Mouse (Mus musculus) lung, postnatal 10 days (tissue): Measurements from ENCODE around the gene Krt73.

Experiments
- DNase-seq: peaks from one replicate; pipeline ENCODE4 v3.0.0; 2021

The Krt73 gene

GRCm38 (mm10) chr15:101802296-101802835 lies at the start of gene Krt73:
Gene Krt73 (minus strand): TSS chr15:101802346.
- no peak for DNase-seq

GRCm38 (mm10) chr15:101850694-101851093 lies 48.5 kb upstream of the Krt73 start, which contains the start of gene Krt1:
Gene Krt1 (minus strand): TSS chr15:101850794.
- no peak for DNase-seq

- DNase-seq = peak; percentile 32
Measured at GRCm38 (mm10) chr15:101845971-101846403, 43.8 kb upstream of the Krt73 start.

GRCm38 (mm10) chr15:101843192-101843591 lies 41.0 kb upstream of the Krt73 start:
- DNase-seq = no peak

- no peak for DNase-seq
Measured at GRCm38 (mm10) chr15:101834784-101835328, 32.7 kb upstream of the Krt73 start.

GRCm38 (mm10) chr15:101833131-101833530 lies 31.0 kb upstream of the Krt73 start:
- no peak for DNase-seq

GRCm38 (mm10) chr15:101829441-101829840 lies 27.3 kb upstream of the Krt73 start:
- no peak for DNase-seq

GRCm38 (mm10) chr15:101821786-101822185 lies 19.6 kb upstream of the Krt73 start:
- no peak for DNase-seq

GRCm38 (mm10) chr15:101817875-101818274 lies 15.7 kb upstream of the Krt73 start, which contains the start of gene Krt2:
Gene Krt2 (minus strand): TSS chr15:101818169.
- DNase-seq = no peak

GRCm38 (mm10) chr15:101803052-101803822 lies 1.1 kb upstream of the Krt73 start:
- DNase-seq = no peak

GRCm38 (mm10) chr15:101790867-101791266 lies 11.3 kb downstream of the Krt73 start:
- no peak for DNase-seq

GRCm38 (mm10) chr15:101786360-101786759 lies 15.8 kb downstream of the Krt73 start, which contains the start of gene Krt72:
Gene Krt72 (minus strand): TSS chr15:101786460.
- no peak for DNase-seq

- peak; percentile 8 for DNase-seq
Measured at GRCm38 (mm10) chr15:101773420-101773819, 28.7 kb downstream of the Krt73 start.

GRCm38 (mm10) chr15:101772711-101773081 lies 29.4 kb downstream of the Krt73 start:
- peak; percentile 90 for DNase-seq

GRCm38 (mm10) chr15:101772080-101772710 lies 30.0 kb downstream of the Krt73 start:
- DNase-seq = peak; percentile 36

GRCm38 (mm10) chr15:101770226-101770625 lies 31.9 kb downstream of the Krt73 start:
- DNase-seq = no peak
